8 mouse cellular contexts compared by ENCODE assay signal in the genomic region with DNA sequence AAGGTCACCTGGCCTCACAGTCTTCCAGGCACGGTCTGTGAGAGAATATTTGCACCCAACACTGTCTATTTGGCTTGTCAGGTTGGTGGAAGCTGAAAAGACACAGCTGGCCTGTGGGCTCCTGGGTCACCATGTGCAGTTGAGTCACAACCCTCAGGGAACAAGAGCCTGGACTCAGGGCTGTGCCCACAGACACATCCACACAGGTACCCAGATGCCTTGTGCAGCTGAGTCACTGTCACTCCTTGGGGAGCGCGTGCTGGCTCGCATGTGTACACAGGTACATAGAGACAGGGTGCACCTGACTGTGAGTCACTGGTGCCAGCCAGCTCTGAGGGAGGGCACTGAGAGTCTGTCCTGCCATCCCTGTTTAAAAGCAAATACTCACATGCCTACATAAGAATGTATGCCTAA.
DNase-seq lines count a peak whose midpoint lies in the region; ATAC-seq and TF ChIP-seq lines count a peak whose summit lies in the region.

No protein-coding gene starts in this region.

- H3K27ac ChIP-seq in cerebellum, adult 2 months (ENCODE audit: insufficient read depth, low read length): no peak overlapping the region
- H3K27ac ChIP-seq in midbrain, embryonic 11.5 days (ENCODE audit: low read depth, low read length): no peak overlapping the region
- H3K27ac ChIP-seq in midbrain, embryonic 13.5 days: no peak overlapping the region
- H3K27ac ChIP-seq in stomach, postnatal 0 days (replicated peaks): peak overlapping the region; percentile 87

- TF ChIP-seq EP300 in stomach, postnatal 0 days (optimal IDR thresholded peaks at IDR 0.05): peak; percentile 69

- no peak overlapping the region for H3K4me2 ChIP-seq in midbrain, embryonic 11.5 days
- no peak overlapping the region for H3K4me2 ChIP-seq in midbrain, embryonic 13.5 days (replicated peaks)
- no peak overlapping the region for H3K4me2 ChIP-seq in stomach, postnatal 0 days (replicated peaks; ENCODE audit: low read depth)

- intact Hi-C loops in heart, postnatal 36 days (cut with DNase I): loop anchor here (2.0 to 5.0 kb wide), 3 partner anchors 39 to 514 kb away; no protein-coding TSS in a partner anchor

- DNase-seq in cerebellum, adult 2 months: peak; percentile 28 to 44
- DNase-seq in cerebellum, adult 11 months: no peak
- DNase-seq in midbrain, embryonic 11.5 days (ENCODE audit: low spot score, missing footprints): peak; percentile 23
- DNase-seq in heart, postnatal 36 days: peak; percentile 34 to 45
- peak; percentile 80 for DNase-seq in stomach, postnatal 0 days (ENCODE audit: low spot score)
- DNase-seq in layer of hippocampus, postnatal 36 days: no peak
- DNase-seq in frontal cortex, postnatal 14 days (ENCODE audit: low spot score in 2 of 2): no peak

- no peak overlapping the region for H3K4me3 ChIP-seq in cerebellum, adult 2 months (replicated peaks; ENCODE audit: insufficient read depth, low read depth, low read length)
- H3K4me3 ChIP-seq in midbrain, embryonic 11.5 days (ENCODE audit: low read depth, low read length): no peak overlapping the region
- H3K4me3 ChIP-seq in midbrain, embryonic 13.5 days (replicated peaks): no peak overlapping the region
- no peak overlapping the region for H3K4me3 ChIP-seq in stomach, postnatal 0 days (ENCODE audit: low read depth, low read length)

- H3K9me3 ChIP-seq in midbrain, embryonic 11.5 days (ENCODE audit: control insufficient read depth, low read length): no peaks in the 10 kb centered on the region; the same call in 1 of the 2 replicates
- no peaks in the 10 kb centered on the region for H3K9me3 ChIP-seq in midbrain, embryonic 13.5 days
- no peaks in the 10 kb centered on the region for H3K9me3 ChIP-seq in stomach, postnatal 0 days (ENCODE audit: control insufficient read depth, low read length)

- H3K36me3 ChIP-seq in midbrain, embryonic 11.5 days (ENCODE audit: control insufficient read depth, insufficient read depth, low read length): no peaks in the 10 kb centered on the region
- H3K36me3 ChIP-seq in midbrain, embryonic 13.5 days: no peaks in the 10 kb centered on the region
- H3K36me3 ChIP-seq in stomach, postnatal 0 days (ENCODE audit: control insufficient read depth, insufficient read depth, low read length): no peaks in the 10 kb centered on the region

- no peaks in the 10 kb centered on the region for H3K27me3 ChIP-seq in cerebellum, adult 2 months (ENCODE audit: control insufficient read depth, insufficient read depth, low read length)
- H3K27me3 ChIP-seq in midbrain, embryonic 11.5 days (ENCODE audit: control insufficient read depth, insufficient read depth, low read length): no peaks in the 10 kb centered on the region
- H3K27me3 ChIP-seq in midbrain, embryonic 13.5 days: no peaks in the 10 kb centered on the region
- H3K27me3 ChIP-seq in stomach, postnatal 0 days (ENCODE audit: control insufficient read depth, insufficient read depth, low read length): no peaks in the 10 kb centered on the region

- peaks cover 14% of the 10 kb centered on the region for H3K4me1 ChIP-seq in cerebellum, adult 2 months (ENCODE audit: control insufficient read depth, insufficient read depth, low read length)
- H3K4me1 ChIP-seq in midbrain, embryonic 11.5 days (ENCODE audit: control insufficient read depth, insufficient read depth, low read length): no peaks in the 10 kb centered on the region; the same call in 1 of the 2 replicates
- no peaks in the 10 kb centered on the region for H3K4me1 ChIP-seq in midbrain, embryonic 13.5 days (replicated peaks)
- H3K4me1 ChIP-seq in stomach, postnatal 0 days (replicated peaks; ENCODE audit: control insufficient read depth, insufficient read depth): peaks cover 2% of the 10 kb centered on the region; the same call in 1 of the 2 replicates

- H3K9ac ChIP-seq in midbrain, embryonic 11.5 days (ENCODE audit: low read length): no peak overlapping the region
- no peak overlapping the region for H3K9ac ChIP-seq in midbrain, embryonic 13.5 days (replicated peaks)
- H3K9ac ChIP-seq in stomach, postnatal 0 days (ENCODE audit: low read length): no peak overlapping the region

- no peak for TF ChIP-seq POLR2A in cerebellum, adult 2 months (IDR thresholded peaks at IDR 0.05; ENCODE audit: borderline replicate concordance, insufficient read depth, low read length)

- WGBS in cerebellum, adult 2 months: 67% methylated on average over 4 of the region's 4 CpGs
- 88% methylated on average over 4 of the region's 4 CpGs for WGBS in midbrain, embryonic 11.5 days
- 97% methylated on average over 4 of the region's 4 CpGs for WGBS in midbrain, embryonic 13.5 days
- WGBS in stomach, postnatal 0 days: 50% methylated on average over 4 of the region's 4 CpGs

- no peak for ATAC-seq in midbrain, embryonic 11.5 days (ENCODE audit: low FRiP score)
- no peak for ATAC-seq in midbrain, embryonic 13.5 days
- ATAC-seq in stomach, postnatal 0 days (ENCODE audit: low FRiP score, low TSS enrichment): peak; percentile 96

- TF ChIP-seq CTCF in cerebellum, adult 2 months (IDR thresholded peaks at IDR 0.05; ENCODE audit: borderline replicate concordance, insufficient read depth, low read depth, low read length): no peak
- TF ChIP-seq CTCF in stomach, postnatal 0 days (IDR thresholded peaks at IDR 0.05; ENCODE audit: low read depth): no peak

Comparison
In these comparisons a context has a peak if more than half of its experiments do, and no peak if none do; other contexts are left out.
1. DNase-seq: peak in cerebellum, adult 2 months (2 of 2), midbrain, embryonic 11.5 days (single experiment), heart, postnatal 36 days (2 of 2) and stomach, postnatal 0 days (single experiment); none in cerebellum, adult 11 months (single experiment), layer of hippocampus, postnatal 36 days (0 of 2) and frontal cortex, postnatal 14 days (0 of 2).